Mouse (Mus musculus) limb, embryonic 11.5 days (tissue): ENCODE data around the gene Setd1a. TPM values are rescaled to one million over a fixed set of nuclear protein-coding genes. Genes with fewer than 3 reads are reported as not detected.
"Not testable (repeated sequence)": the region's sequence is repeated elsewhere in the genome, so short reads cannot be mapped to it uniquely, and the experiment has no call there.

Source experiments
- ATAC-seq: fragments of 200-750 bp; cut with Nextera tagmentation; 2 replicates; pipeline ENCODE4 v1.8.0; 2017; ENCODE audit warnings: low read depth; ENCODE audit not compliant: insufficient number of reproducible peaks, low FRiP score, low TSS enrichment
- DNase-seq: peaks from one replicate; pipeline ENCODE4 v3.0.0-alpha.2; 2015; ENCODE audit warnings: low spot score
- H3K27ac ChIP-seq: fragments of 300-500 bp; sonication (generic); replicated peaks from 2 replicates; pipeline ENCODE4 v1.5.1; 2014; ENCODE audit warnings: low read depth, mild to moderate bottlenecking, low read length
- H3K27me3 ChIP-seq: fragments of 300-500 bp; sonication (generic); 2 replicates; pipeline ENCODE4 v1.6.1; 2014; ENCODE audit warnings: mild to moderate bottlenecking, low read length, mixed read lengths; ENCODE audit not compliant: control insufficient read depth, insufficient read depth
- H3K36me3 ChIP-seq: fragments of 300-500 bp; sonication (generic); 2 replicates; pipeline ENCODE4 v1.6.1; 2014; ENCODE audit warnings: mild to moderate bottlenecking, low read length, moderate library complexity, mixed read lengths; ENCODE audit not compliant: control insufficient read depth, insufficient read depth
- H3K4me1 ChIP-seq: fragments of 300-500 bp; sonication (generic); 2 replicates; pipeline ENCODE4 v1.6.1; 2014; ENCODE audit warnings: low read length, mixed read lengths; ENCODE audit not compliant: control insufficient read depth, insufficient read depth
- H3K4me2 ChIP-seq: fragments of 300-500 bp; sonication (generic); 2 replicates; pipeline ENCODE4 v1.6.1; 2014; ENCODE audit warnings: low read depth, mild to moderate bottlenecking, moderate library complexity; ENCODE audit not compliant: severe bottlenecking
- H3K4me3 ChIP-seq: fragments of 300-500 bp; sonication (generic); 2 replicates; pipeline ENCODE4 v1.5.1; 2014; ENCODE audit warnings: low read depth, low read length
- H3K9ac ChIP-seq: fragments of 300-500 bp; sonication (generic); 2 replicates; pipeline ENCODE4 v1.6.1; 2014; ENCODE audit warnings: mild to moderate bottlenecking, low read length
- H3K9me3 ChIP-seq: fragments of 300-500 bp; sonication (generic); 2 replicates; pipeline ENCODE4 v1.6.1; 2016; ENCODE audit warnings: low read length; ENCODE audit not compliant: control insufficient read depth
- whole genome bisulfite sequencing: fragments of 180-500 bp; shearing (Covaris S2); extraction: QIAGEN DNeasy Blood & Tissue Kit; methylation state at CpG from one replicate; pipeline ENCODE4 v1.1.7; 2014; 5-methylcytosine and 5-hydroxymethylcytosine counted together
- polyA plus RNA-seq: library from polyadenylated mRNA; unstranded; fragments of >200 nt; fragmentation: Nextera tagmentation; extraction: Ambion mirVana; gene quantifications from 2 replicates; pipeline ENCODE4 v1.2.1, GENCODE M21; 2014

The Setd1a gene
- polyA plus RNA-seq, 1 experiment from 2014 or later = 31.5 TPM

DNA sequence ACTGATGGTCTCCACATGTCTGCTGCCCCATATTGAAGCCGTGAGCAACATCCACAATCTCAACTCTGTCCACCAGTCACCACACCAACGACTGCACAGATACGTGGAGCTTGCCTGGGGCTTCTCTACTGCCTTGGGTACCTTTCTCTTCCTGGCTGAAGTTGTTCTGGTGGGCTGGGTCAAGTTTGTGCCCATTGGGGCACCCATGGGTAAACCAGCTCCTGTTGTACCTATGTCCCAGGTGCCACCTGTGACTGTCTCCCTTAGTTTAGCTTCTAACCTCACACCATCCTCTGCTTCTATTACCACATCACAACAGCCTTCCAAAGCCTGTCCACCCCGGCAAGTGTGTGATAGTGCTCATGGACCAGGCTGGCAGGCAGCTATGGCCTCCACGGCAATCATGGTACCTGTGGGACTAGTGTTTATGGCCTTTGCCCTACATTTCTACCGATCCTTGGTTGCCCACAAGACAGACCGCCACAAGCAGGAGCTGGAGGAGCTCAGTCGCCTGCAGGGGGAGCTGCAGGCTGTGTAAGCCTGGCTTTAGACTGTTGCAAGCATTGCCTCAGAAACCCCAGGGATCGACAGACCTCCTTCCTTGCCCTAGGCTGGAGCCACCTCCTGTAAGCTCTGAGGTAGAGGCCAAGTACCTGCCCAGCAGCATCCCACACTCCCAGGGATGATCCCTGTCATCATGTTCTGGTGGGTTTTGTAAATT lies 2.6 kb upstream of the Setd1a start:
- WGBS = 45% methylated on average over 9 of the region's 9 CpGs
- H3K4me3 ChIP-seq = no peak overlapping the region

DNA sequence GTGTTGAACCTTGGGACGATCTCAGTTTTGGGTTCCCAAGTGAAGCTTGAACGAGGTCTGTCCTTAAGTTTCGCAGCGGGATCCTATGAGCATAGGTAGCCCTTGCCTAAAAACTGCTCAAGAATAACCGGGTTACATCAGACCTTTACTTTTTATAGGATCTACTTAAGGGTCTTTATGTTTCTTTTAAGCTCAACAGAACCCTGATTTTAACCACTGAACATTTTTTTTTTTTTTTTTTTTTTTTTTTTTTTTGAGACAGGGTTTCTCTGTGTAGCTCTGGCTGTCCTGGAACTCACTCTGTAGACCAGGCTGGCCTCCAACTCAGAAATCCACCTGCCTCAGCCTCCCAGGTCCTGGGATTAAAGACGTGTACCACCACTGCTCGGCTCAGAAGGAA lies 633 bp upstream of the Setd1a start:
- H3K9me3 ChIP-seq, H3K27ac ChIP-seq, H3K36me3 ChIP-seq, H3K9ac ChIP-seq, H3K4me1 ChIP-seq, ATAC-seq, H3K27me3 ChIP-seq, DNase-seq: not testable (repeated sequence)
- 75% methylated on average over 7 of the region's 7 CpGs for WGBS
- peak overlapping the region; percentile 76 for H3K4me2 ChIP-seq
- H3K4me3 ChIP-seq = peak overlapping the region; percentile 70

More for the DNA sequence above, 2.6 kb upstream of the Setd1a start:
- Histone ChIP-seq H3K9me3 (no peaks in the 10 kb centered on the region), H3K4me1 (peaks cover 17% of the 10 kb centered on the region), H3K27ac (no peak overlapping the region), H3K4me2 (no peak overlapping the region), H3K36me3 (no peaks in the 10 kb centered on the region; the same call in 1 of the 2 replicates), H3K9ac (no peak overlapping the region), H3K27me3 (no peaks in the 10 kb centered on the region)
- ATAC-seq (no peak), DNase-seq (peak; percentile 75)

DNA sequence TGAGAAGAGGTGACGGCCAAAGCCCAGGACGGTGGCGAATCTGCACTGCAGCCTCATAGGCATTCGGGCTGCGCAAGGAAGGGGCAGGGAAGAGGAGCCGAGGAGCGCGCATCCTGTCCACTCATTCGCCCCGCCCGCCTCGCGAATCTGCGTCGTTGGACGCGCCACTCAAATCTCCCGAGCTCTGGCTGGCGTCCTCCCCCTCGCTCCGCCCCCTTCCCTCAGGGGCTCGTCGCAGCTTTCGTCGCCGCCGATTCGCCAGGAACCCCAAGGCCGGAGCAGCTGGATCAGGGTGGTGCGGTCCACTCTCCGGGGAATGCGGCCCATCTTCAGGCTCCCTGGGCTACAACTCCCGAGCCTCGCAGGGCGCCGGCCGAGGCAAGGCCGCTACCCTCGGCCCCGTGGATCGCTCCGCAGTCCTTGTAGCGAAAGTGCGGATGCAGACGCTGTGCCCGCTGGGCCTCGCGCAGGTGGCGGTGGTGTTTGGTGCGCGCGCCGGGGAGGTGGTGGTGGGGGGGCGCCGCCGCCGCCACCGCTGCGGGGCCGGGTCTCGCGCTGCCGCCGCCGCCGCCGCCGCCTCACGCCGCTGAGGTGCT lies 506 bp downstream of the Setd1a start:
- Histone ChIP-seq H3K9me3 (no peaks in the 10 kb centered on the region), H3K27me3 (no peaks in the 10 kb centered on the region), H3K36me3 (peaks cover 5% of the 10 kb centered on the region; the same call in 1 of the 2 replicates), H3K4me2 (peak overlapping the region; percentile 76), H3K27ac (peak overlapping the region; percentile 91), H3K9ac (peak overlapping the region; percentile 92), H3K4me1 (peaks cover 8% of the 10 kb centered on the region), H3K4me3 (peak overlapping the region; percentile 70)
- ATAC-seq (peak; percentile 89), DNase-seq (peak; percentile 96)
- under 1% methylated on average over 46 of the region's 70 CpGs for WGBS

DNA sequence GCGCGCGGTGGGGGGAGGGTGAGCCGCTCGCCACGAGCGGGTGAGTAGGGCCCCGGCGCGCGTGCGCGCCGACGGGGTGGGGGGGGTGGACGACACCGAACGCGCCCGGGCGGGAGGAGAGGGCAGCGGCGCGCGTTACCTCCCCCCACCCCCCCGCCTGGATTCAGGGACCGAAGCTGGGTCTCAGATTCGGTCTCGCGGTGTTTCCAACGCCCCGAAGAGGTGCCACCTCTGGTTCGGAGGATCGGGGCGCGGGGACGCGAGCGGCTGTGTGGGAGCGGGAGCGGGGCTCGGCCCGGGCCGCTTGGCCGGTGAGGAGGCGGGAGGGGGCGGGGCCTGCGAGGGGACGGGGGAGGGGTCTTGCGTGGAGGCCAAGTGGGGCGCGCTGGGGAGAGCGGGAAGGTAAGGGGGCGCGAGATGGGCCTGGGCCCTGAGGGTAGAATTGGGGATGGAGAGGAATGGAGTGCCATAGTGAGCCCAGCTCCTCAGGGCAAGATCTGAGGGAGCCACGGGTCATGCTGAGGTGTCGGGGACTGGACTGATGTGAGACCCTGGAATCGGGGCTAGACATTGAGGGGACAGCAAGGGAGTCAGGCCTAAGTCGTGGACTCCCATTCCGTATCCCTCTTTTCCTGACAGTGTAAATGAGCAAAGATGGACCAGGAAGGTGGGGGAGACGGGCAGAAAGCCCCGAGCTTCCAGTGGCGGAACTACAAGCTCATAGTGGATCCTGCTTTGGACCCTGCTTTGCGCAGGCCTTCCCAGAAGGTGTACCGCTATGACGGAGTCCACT lies 1.2 kb downstream of the Setd1a start:
- Histone ChIP-seq H3K4me3 (peak overlapping the region; percentile 70), H3K4me2 (peak overlapping the region; percentile 76), H3K36me3 (peaks cover 7% of the 10 kb centered on the region; the same call in 1 of the 2 replicates), H3K27me3 (no peaks in the 10 kb centered on the region), H3K9me3 (no peaks in the 10 kb centered on the region), H3K27ac (peak overlapping the region; percentile 91), H3K4me1 (peaks cover 8% of the 10 kb centered on the region), H3K9ac (peak overlapping the region; percentile 92)
- ATAC-seq (peak; percentile 48), DNase-seq (peak; percentile 74)
- WGBS = 3% methylated on average over 53 of the region's 66 CpGs

DNA sequence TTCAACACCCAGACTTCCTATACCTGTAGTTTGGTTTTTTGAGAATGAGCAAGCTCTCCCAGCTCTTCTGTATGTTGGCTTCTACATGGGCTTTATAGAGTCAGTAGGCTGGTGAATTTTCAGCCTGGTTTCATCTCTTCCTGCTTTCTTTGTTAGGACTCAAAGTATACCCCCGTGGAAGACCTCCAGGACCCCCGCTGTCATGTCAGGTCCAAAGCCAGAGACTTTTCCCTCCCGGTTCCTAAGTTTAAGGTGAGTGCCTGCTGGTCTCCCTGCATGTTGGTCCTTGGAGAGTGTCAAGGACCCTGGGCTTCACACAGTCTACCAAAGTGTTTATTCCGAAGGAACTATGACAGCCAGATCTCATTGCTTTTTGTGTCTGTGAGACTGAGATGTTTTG lies 1.9 kb downstream of the Setd1a start:
- no peak for ATAC-seq
- H3K27me3 ChIP-seq = no peaks in the 10 kb centered on the region
- WGBS = 82% methylated on average over 4 of the region's 4 CpGs
- peak overlapping the region; percentile 76 for H3K4me2 ChIP-seq
- H3K9me3 ChIP-seq = no peaks in the 10 kb centered on the region
- peak overlapping the region; percentile 70 for H3K4me3 ChIP-seq
- no peak for DNase-seq
- H3K9ac ChIP-seq = peak overlapping the region; percentile 92
- peaks cover 8% of the 10 kb centered on the region for H3K4me1 ChIP-seq
- H3K36me3 ChIP-seq = peaks cover 7% of the 10 kb centered on the region; the same call in 1 of the 2 replicates
- no peak overlapping the region for H3K27ac ChIP-seq

DNA sequence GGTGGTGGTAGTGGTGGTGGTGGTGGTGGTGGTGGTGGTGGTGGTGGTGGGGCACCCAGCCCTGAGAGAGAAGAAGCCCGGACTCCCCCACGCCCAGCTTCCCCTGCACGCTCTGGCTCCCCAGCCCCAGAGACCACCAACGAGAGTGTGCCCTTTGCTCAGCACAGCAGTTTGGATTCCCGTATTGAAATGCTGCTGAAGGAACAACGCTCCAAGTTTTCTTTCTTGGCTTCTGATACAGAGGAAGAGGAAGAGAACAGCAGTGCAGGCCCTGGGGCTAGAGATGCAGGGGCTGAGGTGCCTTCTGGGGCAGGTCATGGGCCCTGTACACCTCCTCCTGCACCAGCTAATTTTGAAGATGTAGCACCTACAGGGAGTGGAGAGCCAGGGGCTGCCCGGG lies 8.8 kb downstream of the Setd1a start, which contains the start of gene Gm49388:
Gm49388 (plus strand) TSS at position 301 of the 400 bp plus-strand sequence.
- no peaks in the 10 kb centered on the region for H3K9me3 ChIP-seq
- WGBS = 92% methylated on average over 7 of the region's 7 CpGs

DNA sequence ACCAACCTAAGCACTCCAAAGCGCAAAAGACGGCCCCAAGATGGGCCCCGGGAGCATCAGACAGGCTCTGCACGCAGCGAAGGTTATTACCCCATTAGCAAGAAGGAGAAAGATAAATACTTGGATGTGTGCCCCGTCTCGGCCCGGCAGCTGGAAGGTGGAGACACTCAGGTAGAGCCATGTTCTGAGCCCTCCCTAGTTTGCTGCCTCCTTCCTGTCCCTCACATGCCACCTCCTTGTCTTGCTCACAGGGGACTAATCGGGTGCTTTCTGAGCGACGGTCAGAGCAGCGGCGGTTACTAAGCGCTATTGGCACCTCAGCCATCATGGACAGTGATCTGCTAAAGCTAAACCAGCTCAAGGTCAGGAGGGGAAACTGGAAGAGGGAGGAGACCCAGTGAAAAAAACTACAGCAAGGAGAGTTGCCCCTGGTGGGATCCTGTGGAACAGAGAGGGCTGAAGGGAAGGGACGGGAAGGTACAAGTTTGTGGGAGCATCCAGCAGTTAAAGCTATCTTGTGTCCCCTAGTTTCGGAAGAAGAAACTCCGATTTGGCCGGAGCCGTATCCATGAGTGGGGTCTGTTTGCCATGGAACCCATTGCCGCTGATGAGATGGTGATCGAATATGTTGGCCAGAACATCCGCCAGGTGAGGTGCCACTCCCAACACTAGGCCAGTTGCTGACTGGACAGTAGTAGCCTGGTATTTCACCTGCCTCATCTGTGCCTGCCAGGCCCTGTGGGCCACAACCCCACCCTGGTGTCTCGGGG lies 20.8 kb downstream of the Setd1a start:
- H3K27me3 ChIP-seq = no peaks in the 10 kb centered on the region
- no peaks in the 10 kb centered on the region for H3K4me1 ChIP-seq
- H3K4me3 ChIP-seq = no peak overlapping the region
- H3K36me3 ChIP-seq = peaks cover 35% of the 10 kb centered on the region
- ATAC-seq = no peak
- no peak overlapping the region for H3K27ac ChIP-seq
- WGBS = 92% methylated on average over 23 of the region's 23 CpGs
- no peak overlapping the region for H3K4me2 ChIP-seq
- H3K9me3 ChIP-seq = no peaks in the 10 kb centered on the region
- no peak overlapping the region for H3K9ac ChIP-seq
- no peak for DNase-seq

More for the DNA sequence above, 8.8 kb downstream of the Setd1a start, which contains the start of gene Gm49388:
- Histone ChIP-seq H3K9ac (no peak within 1 kb of the TSS), H3K4me2 (no peak within 1 kb of the TSS), H3K27ac (no peak within 1 kb of the TSS), H3K4me1 (no peaks in the 10 kb centered on the region), H3K4me3 (no peak within 1 kb of the TSS), H3K36me3 (peaks cover 42% of the 10 kb centered on the region), H3K27me3 (no peaks in the 10 kb centered on the region)
- ATAC-seq (no peak), DNase-seq (no peak)

DNA sequence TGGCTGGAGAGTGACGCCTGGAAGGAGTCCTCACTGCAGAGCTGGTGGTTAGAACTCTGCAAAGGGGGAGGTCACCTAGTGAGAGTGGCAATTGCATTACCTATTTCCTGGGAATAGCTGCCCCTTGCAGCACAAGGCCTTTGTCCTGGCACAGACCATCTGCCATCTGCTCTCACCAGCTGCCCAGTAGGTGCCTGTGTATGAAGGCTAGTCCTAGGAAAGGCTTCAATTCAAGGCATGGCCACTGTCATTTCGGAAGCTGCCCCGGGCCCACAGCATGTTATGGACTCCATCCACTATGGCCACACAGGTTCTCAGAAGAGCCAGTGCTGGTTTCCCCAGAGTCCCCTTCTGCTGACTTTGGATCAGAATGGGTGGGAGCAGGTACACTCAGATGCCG lies 22.1 kb downstream of the Setd1a start:
- peaks cover 33% of the 10 kb centered on the region for H3K36me3 ChIP-seq
- ATAC-seq = no peak

More for the DNA sequence above, 22.1 kb downstream of the Setd1a start:
- no peak overlapping the region for H3K4me2 ChIP-seq
- WGBS = 89% methylated on average over 4 of the region's 4 CpGs
- H3K9me3 ChIP-seq = no peaks in the 10 kb centered on the region
- no peak for DNase-seq
- H3K27ac ChIP-seq = no peak overlapping the region
- H3K27me3 ChIP-seq = no peaks in the 10 kb centered on the region
- H3K4me3 ChIP-seq = no peak overlapping the region
- H3K9ac ChIP-seq = no peak overlapping the region
- no peaks in the 10 kb centered on the region for H3K4me1 ChIP-seq
